Mouse (Mus musculus) spleen, adult 2 months (tissue): ENCODE data around the gene Cyp2b23. TPM values are rescaled to one million over a fixed set of nuclear protein-coding genes. Genes with fewer than 3 reads are reported as not detected.
"Not testable (repeated sequence)": the region's sequence is repeated elsewhere in the genome, so short reads cannot be mapped to it uniquely, and the experiment has no call there.

Experiments
- DNase-seq, 2 experiments: peaks; one replicate each; pipeline versions ENCODE4 v3.0.0 to v3.0.0-alpha.2; 2012 to 2021; ENCODE audit warnings: low spot score in 2 of 2, low read depth in 1 of 2
- H3K27ac ChIP-seq: fragments of 200-500 bp; 2 replicates; pipeline ENCODE4 v1.5.1; 2012; ENCODE audit warnings: low read length, inconsistent platforms; ENCODE audit not compliant: insufficient read depth
- H3K27me3 ChIP-seq: fragments of 200-500 bp; 2 replicates; pipeline ENCODE4 v1.6.1; 2012; ENCODE audit warnings: mild to moderate bottlenecking, moderate library complexity, low read length, inconsistent platforms; ENCODE audit not compliant: control insufficient read depth, insufficient read depth
- H3K36me3 ChIP-seq: fragments of 200-500 bp; 2 replicates; pipeline ENCODE4 v1.6.1; 2012; ENCODE audit warnings: mild to moderate bottlenecking, low read length, inconsistent platforms; ENCODE audit not compliant: control insufficient read depth, insufficient read depth
- H3K4me1 ChIP-seq: fragments of 200-500 bp; 2 replicates; pipeline ENCODE4 v1.6.1; 2011; ENCODE audit warnings: inconsistent platforms; ENCODE audit not compliant: control insufficient read depth, insufficient read depth, insufficient read length
- H3K4me3 ChIP-seq: fragments of 200-500 bp; 2 replicates; pipeline ENCODE4 v1.5.1; 2011; ENCODE audit warnings: mild to moderate bottlenecking, inconsistent platforms; ENCODE audit not compliant: insufficient read depth, insufficient read length; ENCODE audit errors: extremely low read depth
- CTCF ChIP-seq: fragments of 200-500 bp; IDR thresholded peaks from 2 replicates; pipeline ENCODE4 v1.5.1; 2011; ENCODE audit warnings: mild to moderate bottlenecking, inconsistent platforms; ENCODE audit not compliant: insufficient read depth, insufficient read length, insufficient replicate concordance; ENCODE audit errors: extremely low read depth
- POLR2A ChIP-seq: fragments of 200-500 bp; IDR thresholded peaks from 2 replicates; pipeline ENCODE4 v1.6.1; 2011; ENCODE audit warnings: low read depth, low read length, inconsistent platforms
- WGBS: fragments of 180-500 bp; shearing (Covaris S2); methylation state at CpG from one replicate; pipeline ENCODE4 v1.1.7; 2018; 5-methylcytosine and 5-hydroxymethylcytosine counted together
- polyA plus RNA-seq: library from polyadenylated mRNA; depleted of rRNA; stranded (reverse); fragments of >200 nt; gene quantifications from 2 replicates; pipeline ENCODE4 v1.2.3, GENCODE M21; 2012; rRNA removed

The Cyp2b23 gene
- not detected in 2 replicates for polyA plus RNA-seq

GRCm38 (mm10) chr7:26686337-26686736, at the start of gene Cyp2b23:
Gene Cyp2b23 (minus strand): TSS chr7:26686437.
- 75% methylated on average over 4 of the region's 4 CpGs for WGBS
- no peak within 1 kb of the TSS for H3K4me3 ChIP-seq
- TF ChIP-seq CTCF, result no peak
- TF ChIP-seq POLR2A, result no peak

GRCm38 (mm10) chr7:26711061-26711460, 24.8 kb upstream of the Cyp2b23 start:
- Histone ChIP-seq H3K4me1 (no peaks in the 10 kb centered on the region), H3K27ac (no peak overlapping the region), H3K36me3 (no peaks in the 10 kb centered on the region), H3K4me3 (no peak overlapping the region), H3K27me3 (no peaks in the 10 kb centered on the region)
- DNase-seq, result no peak
- 83% methylated on average over 11 of the region's 11 CpGs for WGBS
- TF ChIP-seq CTCF (no peak), POLR2A (no peak)

More at GRCm38 (mm10) chr7:26686337-26686736, at the start of gene Cyp2b23:
- H3K36me3 ChIP-seq, result no peaks in the 10 kb centered on the region
- H3K27ac ChIP-seq, result no peak within 1 kb of the TSS
- DNase-seq, result no peak
- no peaks in the 10 kb centered on the region for H3K27me3 ChIP-seq
- no peaks in the 10 kb centered on the region for H3K4me1 ChIP-seq

- 42% methylated on average over 11 of the region's 11 CpGs for WGBS
These were observed 20.8 kb upstream of the Cyp2b23 start for GRCm38 (mm10) chr7:26707061-26707460.

GRCm38 (mm10) chr7:26706191-26706590, 20.0 kb upstream of the Cyp2b23 start:
- H3K4me1 ChIP-seq, H3K4me3 ChIP-seq, H3K36me3 ChIP-seq, H3K27ac ChIP-seq, H3K27me3 ChIP-seq, DNase-seq: not testable (repeated sequence)
- 56% methylated on average over 6 of the region's 6 CpGs for WGBS

More at GRCm38 (mm10) chr7:26707061-26707460, 20.8 kb upstream of the Cyp2b23 start:
- Histone ChIP-seq H3K27ac (no peak overlapping the region), H3K27me3 (no peaks in the 10 kb centered on the region), H3K4me3 (no peak overlapping the region), H3K4me1 (no peaks in the 10 kb centered on the region), H3K36me3 (no peaks in the 10 kb centered on the region)
- no peak for TF ChIP-seq POLR2A
- no peak for DNase-seq

GRCm38 (mm10) chr7:26700151-26700550, 13.9 kb upstream of the Cyp2b23 start:
- Histone ChIP-seq H3K4me1 (no peaks in the 10 kb centered on the region), H3K27ac (no peak overlapping the region), H3K36me3 (no peaks in the 10 kb centered on the region), H3K27me3 (no peaks in the 10 kb centered on the region), H3K4me3 (no peak overlapping the region)
- no peak for DNase-seq
- 79% methylated on average over 4 of the region's 4 CpGs for WGBS
- TF ChIP-seq CTCF (no peak), POLR2A (no peak)

GRCm38 (mm10) chr7:26685713-26686112, 524 bp downstream of the Cyp2b23 start:
- no peaks in the 10 kb centered on the region for H3K4me1 ChIP-seq
- no peak overlapping the region for H3K27ac ChIP-seq
- DNase-seq, result no peak
- no peak overlapping the region for H3K4me3 ChIP-seq
- TF ChIP-seq CTCF (no peak), POLR2A (no peak)
- 79% methylated on average over 2 of the region's 2 CpGs for WGBS
- H3K27me3 ChIP-seq, result no peaks in the 10 kb centered on the region
- H3K36me3 ChIP-seq, result no peaks in the 10 kb centered on the region

GRCm38 (mm10) chr7:26667466-26667865, 18.8 kb downstream of the Cyp2b23 start:
- not testable (repeated sequence) for H3K36me3 ChIP-seq, H3K4me3 ChIP-seq, H3K27ac ChIP-seq, H3K4me1 ChIP-seq, DNase-seq, H3K27me3 ChIP-seq
- WGBS, result 49% methylated on average over 2 of the region's 2 CpGs
